Mouse (Mus musculus): Measurements from ENCODE around the gene Stim1.

The Stim1 gene

DNA sequence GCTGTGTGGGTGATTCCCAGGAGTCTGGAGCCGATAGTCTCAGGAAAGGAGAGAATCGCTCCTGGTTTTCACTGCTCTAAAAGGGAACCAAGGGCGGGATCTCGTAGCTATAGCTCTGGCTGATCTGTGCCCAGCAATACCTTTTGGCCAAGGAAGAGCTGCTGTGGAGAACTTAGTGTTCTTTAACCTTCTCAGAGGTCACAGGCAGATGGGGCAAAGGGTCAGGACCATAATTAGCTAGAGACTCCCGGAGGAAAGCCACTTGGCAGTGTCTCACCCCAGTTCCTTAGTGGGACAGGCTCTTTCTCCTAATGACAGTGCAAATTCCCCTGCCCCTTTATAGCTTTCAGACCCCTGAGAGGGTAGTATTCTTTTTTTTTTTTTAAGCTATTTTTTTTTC lies 43.2 kb downstream of the Stim1 start:
- no peak for DNase-seq

DNA sequence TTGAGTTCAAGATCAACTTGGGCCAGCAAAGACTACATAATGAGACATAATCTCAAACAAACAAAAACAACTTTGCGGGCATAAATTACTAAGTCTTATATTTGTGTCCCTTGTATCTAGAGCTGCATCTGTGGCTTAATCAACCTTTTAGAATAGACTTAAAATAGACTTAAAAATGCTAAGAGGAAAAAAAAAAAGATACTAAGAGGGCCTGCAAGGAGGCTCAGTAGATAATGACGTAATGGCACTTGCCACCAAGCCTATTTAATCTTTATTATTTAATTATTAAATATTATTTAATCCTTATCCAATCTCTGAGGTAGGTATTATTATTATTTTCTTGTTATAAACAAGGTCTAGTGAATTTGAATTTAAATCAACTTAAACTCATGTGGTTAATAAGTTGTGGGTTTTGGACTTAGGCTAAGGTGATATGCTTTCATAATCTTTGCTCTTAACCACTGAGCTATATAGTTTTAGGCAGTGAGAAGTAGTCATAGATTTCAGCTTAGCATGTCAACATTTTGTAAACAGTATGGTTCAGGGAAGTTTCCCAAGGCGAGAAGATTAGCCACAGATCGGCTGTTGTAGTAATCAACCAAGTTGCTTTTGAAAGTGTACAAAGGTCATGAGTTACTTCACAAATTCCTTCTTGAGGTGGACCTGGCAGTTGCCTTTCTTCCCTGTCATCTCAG lies 45.4 kb downstream of the Stim1 start:
- peak; percentile 46 for DNase-seq

DNA sequence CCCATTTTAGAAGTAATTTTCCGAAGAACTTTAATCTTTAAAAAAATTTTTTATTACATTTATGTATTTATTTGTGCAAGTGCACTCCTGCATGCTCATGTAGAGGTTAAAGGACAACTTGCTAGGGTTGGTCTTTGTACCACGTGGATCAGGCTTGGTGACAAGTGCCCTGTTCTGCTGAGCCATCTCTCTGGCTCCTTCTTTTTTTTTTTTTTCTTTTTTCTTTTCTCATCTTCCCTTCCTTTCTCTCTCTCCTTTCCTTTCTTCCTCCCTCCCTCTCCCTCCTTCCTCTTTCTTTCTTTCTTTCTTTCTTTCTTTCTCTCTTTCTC lies 45.9 kb downstream of the Stim1 start:
- DNase-seq, result no peak

DNA sequence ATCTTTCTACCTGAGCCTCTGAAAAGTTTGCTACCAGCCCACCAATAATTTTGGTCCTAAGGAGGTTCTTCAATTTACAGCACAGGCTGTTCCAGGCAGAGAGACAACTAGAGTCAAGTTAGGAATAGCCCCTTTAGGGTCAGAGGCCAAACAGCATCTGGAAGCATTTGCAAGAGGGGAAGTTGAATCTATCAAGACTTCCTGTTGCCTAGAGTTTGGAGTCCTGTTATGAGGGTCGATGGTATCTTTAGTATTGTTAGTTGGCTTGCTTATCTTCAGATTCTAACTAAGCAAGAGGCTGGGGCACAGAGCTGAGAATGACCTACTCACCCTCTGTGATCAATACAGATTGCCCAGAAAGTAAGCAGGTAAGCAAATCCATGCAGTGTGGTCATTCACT lies 46.5 kb downstream of the Stim1 start:
- DNase-seq, result no peak

DNA sequence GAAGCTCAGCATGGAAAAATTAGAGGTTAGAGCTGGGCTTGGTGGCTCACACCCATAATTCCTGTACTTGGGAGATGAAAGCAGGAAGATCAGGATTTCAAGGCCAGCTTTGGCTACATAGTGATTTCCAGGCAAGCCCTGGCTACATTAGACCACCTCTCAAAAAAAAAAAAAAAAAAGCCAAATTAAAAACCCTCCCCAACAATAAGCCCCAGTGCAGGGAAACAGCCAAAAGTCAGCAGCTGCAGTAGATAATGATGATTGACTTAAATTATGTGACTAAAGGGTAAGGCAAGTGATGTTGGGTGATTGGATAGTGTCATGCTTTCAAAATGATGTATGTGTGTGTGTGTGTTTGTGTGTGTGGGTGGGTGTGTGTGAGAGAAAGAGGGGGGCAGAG lies 47.3 kb downstream of the Stim1 start:
- DNase-seq, result no peak

DNA sequence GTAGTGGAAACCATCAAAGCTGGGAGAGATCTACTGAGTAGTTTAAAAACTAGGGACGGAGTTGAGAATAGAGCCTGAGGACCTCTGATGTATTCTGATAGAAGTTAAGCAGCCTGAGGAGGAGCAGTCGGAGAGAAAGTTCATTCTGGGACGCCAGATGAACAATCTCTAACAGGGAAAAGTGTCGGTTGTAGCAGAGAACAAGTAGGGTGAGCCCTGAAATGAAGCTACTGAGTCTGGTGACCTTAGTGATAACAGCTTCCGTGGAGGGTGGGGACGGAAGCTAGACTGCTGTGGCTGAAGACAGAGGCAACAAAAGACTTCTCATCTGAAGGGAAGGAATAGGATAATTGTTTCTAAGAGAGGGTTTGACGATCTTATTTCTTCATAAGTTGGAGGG lies 47.8 kb downstream of the Stim1 start:
- no peak for DNase-seq

DNA sequence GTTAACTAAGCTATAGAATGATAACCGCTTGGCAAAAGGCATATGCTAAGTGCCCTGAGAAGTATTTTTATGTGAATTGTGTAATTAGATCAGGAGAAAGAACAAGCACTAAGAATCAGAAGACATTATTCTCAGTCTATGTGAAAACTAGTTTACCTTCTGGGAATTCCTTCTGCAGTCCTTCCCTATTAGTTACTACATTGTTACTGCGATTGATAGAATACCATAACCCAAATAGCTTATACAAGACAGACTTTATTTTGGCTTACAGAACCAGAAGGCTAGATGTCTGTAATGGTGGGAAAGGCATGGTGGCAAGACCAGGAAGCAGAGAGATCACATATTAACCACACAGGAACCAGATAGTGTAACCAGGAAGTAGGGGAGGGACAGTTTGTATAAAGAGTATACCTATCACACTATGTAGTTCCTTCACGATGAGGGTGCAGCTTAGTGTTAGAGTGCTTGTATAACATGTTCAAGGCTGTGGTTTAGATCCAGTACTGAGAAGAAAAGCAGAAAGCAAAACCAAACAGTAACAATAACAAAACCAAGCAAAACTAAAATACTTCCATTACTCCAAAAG lies 50.1 kb downstream of the Stim1 start:
- no peak for DNase-seq

DNA sequence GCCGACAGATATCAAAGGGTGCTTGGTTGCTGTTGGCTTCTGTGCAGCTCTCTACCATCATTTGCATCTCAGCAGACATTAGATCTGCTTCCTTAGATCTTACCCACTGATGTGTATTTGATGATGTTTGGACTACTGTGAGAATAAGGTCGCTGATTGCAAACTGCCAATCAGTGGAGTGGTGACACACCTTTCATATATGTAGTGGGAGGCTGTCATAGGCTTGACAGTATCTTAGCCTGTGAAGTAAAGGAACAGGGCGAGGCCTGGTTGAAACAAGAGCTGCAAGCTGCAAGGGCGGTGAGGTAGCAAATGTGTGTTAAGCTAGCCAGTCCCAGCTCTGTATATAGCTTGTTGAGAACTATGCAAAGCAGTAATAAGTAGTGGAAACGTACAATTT lies 54.5 kb downstream of the Stim1 start:
- DNase-seq, result no peak

DNA sequence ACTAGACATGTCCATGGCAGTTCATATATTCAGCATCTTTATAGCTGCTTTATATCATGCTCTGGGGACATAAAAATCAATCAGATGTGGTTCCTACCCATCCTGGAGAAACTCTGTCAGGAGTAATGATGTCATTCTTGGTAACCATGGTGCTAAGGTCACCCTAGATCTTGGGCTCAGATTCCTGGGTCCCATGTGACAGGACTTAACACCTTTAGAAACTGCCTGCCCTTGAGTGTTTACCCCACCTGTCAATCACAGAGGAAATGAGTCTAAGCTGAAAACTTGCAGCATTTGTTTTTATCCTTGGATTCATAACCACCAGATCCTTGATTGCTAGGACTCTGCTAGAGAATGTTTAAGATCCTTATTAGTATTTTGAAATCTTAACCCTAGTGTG lies 58.7 kb downstream of the Stim1 start:
- DNase-seq, result no peak

DNA sequence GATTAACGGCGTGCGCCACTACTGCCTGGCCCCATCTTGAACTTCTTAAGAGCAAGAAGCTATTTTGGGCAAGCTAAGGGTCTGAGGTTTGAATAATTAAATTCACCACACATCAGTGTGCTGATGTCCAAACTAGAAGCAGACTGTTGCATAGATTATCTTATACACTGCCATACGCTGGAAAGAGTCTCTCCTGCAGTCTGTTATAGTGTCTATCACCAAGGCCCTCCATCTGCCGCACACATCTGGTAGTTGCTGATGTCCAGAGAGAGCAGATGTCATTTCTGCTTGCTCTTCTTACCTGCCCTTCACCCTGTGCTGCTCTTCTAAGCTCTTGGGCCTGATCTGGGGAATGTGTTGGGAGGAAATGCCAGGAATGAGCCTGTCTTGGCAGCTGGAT lies 62.7 kb downstream of the Stim1 start:
- DNase-seq, result no peak

DNA sequence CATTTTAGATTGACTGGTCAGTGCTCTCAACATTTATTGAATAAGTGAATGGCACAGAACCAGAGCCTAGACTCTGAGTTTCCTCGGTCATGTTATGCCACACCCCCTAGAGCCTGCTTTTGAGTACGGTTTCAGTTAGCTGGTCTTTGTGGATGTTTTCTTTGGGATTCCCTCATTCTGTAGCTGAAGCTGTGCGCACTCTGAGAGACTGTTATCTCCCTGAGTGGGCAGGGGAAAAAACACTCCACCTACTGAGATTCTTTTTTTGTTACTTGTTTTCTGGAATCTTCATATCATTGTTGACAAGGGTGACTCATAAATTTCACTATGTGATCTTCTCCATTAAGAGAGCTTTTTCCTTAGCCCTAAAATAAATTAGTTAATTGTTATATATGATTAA lies 63.9 kb downstream of the Stim1 start:
- no peak for DNase-seq

DNA sequence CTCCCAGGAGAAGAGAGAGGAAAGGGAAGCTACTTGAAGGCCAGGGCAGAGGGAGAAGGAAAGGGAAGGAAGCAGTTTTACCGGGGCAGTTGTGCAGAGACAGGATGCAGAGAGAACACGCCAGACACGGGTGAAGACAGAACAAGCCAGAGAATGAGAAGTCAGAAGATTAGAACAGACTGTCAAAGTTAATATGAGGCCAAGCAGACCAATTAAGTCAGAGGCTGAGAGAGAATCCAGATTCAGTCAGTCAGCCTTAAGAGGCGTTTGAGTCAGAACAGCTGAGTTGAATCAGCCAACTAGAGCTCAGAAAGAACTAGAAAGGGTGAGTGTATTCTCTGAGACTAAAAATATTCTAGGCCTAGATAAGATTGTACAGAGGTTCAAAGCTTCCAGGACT lies 66.1 kb downstream of the Stim1 start:
- DNase-seq, result no peak

DNA sequence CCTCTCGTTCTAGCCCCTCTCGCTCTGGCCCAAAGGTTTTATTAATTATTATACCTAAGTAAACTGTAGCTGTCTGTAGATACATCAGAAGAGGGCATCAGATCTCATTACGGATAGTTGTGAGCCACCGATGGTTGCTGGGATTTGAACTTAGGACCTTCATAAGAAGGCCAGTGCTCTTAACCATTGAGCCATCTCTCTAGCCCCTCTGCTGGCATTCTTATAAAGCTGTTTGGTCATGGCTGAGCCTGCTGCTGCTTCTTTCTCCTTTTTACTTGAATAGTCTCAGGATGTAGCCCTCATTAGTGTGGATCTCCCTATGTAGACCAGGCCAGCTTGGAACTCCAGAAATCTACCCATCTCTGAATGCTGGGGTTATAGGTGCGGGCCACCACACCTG lies 69.7 kb downstream of the Stim1 start:
- no peak for DNase-seq

DNA sequence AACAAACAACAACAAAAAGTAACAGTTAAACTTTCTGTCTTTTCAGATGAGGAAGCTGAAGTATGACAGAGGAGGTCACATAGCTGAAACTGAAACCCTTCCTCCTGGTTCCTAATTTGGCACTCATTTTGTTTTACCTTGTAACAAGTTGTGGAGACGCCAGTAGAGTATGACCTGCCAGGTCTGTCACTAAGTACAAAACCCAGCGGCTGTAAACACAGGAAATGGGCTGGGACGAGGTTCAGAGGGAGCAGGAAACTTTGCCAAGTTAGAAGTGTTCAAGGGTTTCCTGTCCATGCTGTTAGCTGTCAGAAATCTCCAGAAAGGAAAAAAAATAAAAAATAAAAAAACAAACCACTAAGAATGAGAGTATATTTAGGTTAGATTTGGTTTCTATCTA lies 70.3 kb downstream of the Stim1 start:
- DNase-seq, result peak; percentile 84

DNA sequence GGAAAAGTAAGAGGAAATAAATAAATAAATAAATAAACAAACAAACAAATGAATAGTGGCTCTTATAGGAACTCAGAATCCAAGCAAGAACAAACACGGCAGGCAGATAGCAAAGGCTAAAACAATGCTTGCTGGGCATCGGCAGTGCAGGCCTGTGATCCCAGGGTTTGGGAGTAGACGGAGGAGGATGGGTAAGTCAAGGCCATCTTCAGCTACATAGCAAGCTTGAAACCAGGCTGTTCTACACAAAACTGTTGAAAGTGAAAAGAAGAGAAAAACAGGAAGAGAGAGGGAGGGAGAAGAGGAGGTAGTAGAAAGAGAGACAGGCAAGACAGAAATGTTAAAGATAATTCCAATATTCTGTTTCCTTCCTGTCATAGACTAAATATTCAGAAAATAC lies 71.3 kb downstream of the Stim1 start:
- DNase-seq, result no peak

DNA sequence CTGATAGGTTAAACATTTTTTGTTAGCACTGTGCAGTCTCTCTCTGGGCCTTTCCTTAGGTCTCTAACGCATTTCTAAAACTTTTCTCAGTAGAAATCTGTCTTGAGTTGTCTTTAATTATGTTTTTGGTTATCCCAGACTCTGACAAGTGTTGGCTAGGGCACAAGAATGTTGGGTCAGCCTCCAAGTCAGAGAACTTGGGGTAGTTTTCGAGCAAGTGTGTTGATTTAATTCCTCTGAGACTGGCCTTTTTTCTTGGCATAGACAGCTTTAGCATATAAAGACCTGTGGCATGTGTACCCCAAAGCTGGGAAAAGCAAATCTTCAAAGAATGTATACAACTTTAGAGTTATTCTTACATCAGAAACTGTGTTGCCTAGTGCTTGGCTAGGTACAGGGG lies 78.3 kb downstream of the Stim1 start:
- peak; percentile 54 for DNase-seq

DNA sequence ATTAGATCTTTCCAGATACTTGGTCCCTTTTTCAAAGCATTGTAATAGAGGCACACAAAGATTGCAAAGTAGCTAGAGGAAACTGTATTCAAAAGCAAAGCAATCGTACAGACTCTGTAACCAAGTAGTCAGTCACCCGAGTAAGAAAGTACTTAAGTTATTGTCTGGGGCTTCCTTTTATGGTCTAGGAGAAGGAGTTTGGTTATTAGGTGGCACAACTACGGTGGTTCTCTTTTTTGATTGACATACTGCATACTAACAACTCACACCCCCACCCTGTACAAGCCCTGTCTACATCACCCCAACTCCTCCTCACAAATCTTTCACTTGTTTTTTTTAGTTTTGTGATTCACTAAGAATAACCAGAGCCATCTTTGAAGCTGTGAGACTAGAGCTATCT lies 79.7 kb downstream of the Stim1 start:
- DNase-seq, result no peak

DNA sequence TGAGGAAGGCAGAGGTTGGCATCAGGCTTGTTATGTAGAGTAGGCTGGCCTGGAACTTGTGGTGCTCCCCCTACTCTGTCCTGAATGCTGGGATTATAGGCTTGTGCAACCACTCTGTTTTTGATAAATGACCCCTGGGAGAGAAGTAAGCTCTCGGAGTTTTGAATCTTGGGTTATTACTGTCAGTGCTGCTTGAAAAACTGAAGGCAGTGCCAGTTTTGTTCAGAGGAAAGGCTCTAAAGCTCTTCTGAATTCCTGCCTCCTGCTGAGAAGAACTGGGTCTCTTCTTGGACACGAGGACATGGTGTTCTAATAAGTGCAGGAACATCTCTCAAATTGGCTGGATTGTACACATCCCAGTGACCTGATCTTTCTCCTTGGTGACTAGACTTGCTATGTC lies 81.1 kb downstream of the Stim1 start:
- DNase-seq, result no peak

DNA sequence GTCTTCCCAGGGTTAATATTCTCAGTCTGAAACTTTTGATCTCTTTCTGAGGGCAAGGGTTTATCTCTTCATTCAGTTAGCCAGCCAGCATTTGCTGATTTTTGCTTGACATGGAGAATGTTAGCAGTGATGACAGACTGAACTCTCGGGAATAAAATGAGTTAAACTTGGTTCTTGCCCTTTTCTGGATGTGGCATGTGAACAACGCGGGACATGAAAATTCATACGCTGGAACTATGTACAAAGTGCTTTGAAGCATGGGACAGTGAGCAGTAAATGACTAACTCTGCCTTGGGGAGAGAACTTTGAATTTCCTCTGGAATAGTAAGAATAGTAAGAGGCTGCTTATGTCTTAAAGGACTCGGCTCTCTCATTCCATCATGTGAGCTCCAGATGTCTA lies 81.6 kb downstream of the Stim1 start:
- no peak for DNase-seq

DNA sequence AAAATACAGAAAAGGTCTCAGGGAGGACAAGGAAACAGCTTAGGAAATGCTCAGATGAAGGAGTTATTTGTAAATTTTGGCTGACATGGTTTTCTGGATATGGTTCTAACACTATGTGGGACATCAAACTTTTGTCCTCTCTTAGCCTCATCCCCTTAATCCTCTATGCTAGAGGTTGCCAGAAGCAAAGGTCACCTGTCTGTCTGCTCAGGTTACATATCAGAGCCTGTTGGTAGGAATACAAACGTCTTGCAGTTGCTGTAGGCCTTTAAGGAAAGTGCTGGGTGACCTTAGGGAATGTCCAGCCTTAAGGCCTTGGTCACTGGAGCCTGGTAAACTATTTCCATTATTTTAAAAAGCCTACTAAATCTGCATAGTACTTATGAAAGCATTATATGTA lies 85.8 kb downstream of the Stim1 start:
- DNase-seq, result no peak

DNA sequence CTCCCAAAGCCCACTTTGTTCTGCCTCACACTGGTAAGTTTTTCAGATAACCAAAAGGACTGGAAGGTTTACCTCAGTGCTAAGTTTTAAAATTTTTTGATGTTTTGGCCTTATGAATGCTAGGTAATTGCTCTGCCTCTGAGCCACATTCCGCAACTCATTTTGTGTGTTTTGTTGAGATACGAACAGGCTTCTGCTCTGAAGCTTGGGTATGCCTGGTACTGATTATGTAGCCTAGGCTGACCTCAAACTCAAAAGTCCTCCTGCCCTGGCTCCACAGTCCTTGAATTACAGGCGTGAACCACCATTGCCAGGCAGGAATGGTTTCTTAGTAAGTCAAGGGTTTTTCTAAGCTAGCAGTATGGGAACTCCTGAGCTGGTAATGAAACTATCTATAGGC lies 90.5 kb downstream of the Stim1 start:
- no peak for DNase-seq

DNA sequence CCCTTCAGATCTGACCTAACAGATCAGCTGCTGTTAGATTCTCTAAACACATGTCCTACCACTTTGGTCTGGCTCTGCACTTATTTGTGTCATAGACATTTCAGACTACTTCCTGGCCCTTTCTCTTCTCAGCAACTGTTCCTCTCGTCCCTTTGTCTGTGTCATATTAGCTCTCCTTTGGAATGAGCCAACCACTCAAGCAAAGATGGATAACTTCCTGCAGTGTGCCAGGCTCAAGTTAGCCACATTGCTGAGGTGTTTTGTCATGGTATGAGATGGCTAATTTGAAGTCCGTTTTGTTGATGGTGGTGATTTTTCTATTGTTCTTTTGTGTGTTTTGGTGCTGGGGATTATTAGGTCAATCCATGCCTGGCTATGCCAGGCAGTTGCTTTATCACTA lies 93.7 kb downstream of the Stim1 start:
- no peak for DNase-seq

DNA sequence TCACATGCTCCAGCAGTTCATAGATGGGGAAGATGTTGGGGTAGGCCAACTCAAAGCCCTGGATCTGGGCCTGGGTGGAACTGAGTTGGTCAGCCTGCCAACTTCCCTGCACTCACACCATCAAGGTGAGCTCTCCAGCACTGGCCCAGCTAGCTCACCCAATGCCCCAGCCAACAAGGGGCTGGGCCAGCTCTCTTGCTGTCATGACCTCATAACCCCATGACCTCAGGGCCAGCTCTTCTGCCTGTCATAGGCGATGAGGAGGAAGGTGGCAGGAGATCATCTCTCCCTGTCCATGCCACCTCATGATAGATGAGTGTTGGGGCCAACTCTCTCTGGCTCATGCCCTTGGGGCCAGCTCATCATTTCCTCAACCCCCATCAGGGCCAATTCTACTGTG lies 96.2 kb downstream of the Stim1 start:
- DNase-seq, result no peak

DNA sequence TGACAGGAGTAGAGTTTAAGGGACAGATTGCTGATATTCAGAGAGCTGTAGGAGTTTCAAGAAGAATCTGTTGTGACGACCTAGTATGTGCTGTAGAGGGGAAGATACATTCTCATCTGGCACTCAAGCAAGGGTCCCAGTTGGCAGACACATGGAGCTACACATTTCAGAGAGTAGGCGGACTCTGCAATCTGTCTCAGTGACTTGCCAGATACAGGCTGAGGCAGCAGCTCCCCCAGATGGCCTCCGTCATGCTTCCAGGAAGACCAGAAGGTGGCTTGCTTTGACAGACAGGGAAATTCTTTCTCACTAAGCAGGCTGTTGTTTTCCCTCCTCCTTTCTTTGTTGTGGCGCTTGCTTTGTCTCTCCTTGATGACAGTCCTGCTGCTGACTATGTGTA lies 102.1 kb downstream of the Stim1 start:
- DNase-seq, result peak; percentile 37

DNA sequence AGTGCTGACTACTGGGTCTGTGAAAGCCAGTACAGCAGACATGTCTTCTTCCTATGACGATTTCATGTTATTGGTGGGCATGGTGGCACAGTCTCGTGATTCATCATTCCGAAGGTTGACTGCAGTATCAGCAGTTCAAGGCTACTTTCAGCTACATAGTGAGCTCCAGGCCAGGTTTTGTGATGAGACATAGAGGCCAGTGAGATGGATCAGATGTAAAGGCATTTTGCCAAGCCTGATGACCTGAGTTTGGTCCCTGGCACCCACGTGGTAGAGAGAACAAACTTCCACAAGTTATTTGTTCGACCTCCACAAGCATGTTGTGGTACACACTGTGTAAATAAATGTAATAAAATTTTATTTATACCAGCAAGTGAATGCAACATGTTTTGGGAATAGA lies 102.9 kb downstream of the Stim1 start:
- DNase-seq, result no peak

Data from lung, postnatal 36 days (tissue).